ENCODE assay signal across 8 mouse cellular contexts in the genomic region with DNA sequence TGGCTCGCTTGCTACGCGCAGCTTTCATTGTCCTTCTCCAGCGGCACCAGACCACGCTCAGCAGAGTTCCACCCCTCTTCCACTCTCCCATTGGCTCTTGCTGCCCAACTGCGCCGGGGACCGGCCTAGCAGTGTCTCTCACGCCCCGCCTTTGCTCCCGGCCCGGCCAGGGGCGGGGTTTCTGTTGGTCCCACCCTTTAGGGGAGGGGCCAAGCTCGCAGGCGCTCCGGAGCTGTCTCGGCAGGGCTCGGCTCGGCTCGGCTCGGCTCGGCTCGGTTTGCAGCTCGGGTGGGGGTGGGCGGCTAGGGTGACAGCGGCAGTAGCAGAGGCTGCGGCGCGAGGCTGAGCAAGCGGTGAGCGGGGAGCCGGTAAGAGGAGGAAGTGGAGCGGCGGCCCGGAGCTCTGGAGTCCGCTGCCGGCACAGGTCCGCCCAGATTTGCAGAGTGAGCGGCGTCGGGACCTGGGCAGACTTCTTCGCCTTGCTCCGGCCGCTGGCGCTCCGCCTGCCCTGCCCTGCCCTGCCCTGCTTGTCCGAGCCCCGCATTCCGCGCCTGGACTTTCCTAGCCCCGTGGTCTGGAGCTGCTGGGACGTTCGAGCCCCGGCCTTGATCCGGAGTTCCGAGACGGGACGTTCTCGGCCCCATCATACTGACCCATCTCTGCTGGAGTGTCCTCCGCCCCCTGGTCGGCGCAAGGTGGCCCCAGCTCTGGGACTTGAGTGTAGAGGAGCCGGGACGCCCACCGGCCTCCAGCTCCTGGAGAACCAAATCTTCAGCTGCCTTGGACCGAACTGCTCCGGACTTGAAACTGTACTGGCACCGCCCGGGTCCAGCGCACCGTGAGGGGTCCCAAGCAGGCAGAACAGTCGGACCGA. TPM values are rescaled to one million over a fixed set of nuclear protein-coding genes. Genes with fewer than 3 reads are reported as not detected.
A peak's percentile ranks its signal among the peaks of the same experiment; 100 is the strongest.
DNase-seq lines count a peak whose midpoint lies in the region; ATAC-seq and TF ChIP-seq lines count a peak whose summit lies in the region.

TSS of gene Gdpd5 (plus strand) at position 201 of the 874 bp plus-strand sequence.

- no peak for TF ChIP-seq CTCF in heart, adult 2 months (IDR thresholded peaks at IDR 0.05)

- H3K27ac ChIP-seq in embryonic facial prominence, embryonic 14.5 days (replicated peaks; ENCODE audit: low read depth, low read length), result peak within 1 kb of the TSS; percentile 92
- peak within 1 kb of the TSS; percentile 92 for H3K27ac ChIP-seq in heart, adult 2 months
- H3K27ac ChIP-seq in limb, embryonic 13.5 days, result peak within 1 kb of the TSS; percentile 96
- peak within 1 kb of the TSS; percentile 96 for H3K27ac ChIP-seq in midbrain, embryonic 16.5 days (ENCODE audit: low read length)

- no peaks in the 10 kb centered on the region for H3K79me2 ChIP-seq in heart, adult 2 months (replicated peaks; ENCODE audit: control insufficient read depth, insufficient read depth, low read length)

- H3K4me3 ChIP-seq in embryonic facial prominence, embryonic 14.5 days (ENCODE audit: low read depth, low read length), result peak within 1 kb of the TSS; percentile 68
- peak within 1 kb of the TSS; percentile 92 for H3K4me3 ChIP-seq in heart, adult 2 months
- peak within 1 kb of the TSS; percentile 65 for H3K4me3 ChIP-seq in limb, embryonic 13.5 days
- peak within 1 kb of the TSS; percentile 83 for H3K4me3 ChIP-seq in midbrain, embryonic 16.5 days (ENCODE audit: low read depth, low read length)

- peak within 1 kb of the TSS; percentile 97 for H3K4me2 ChIP-seq in embryonic facial prominence, embryonic 14.5 days (ENCODE audit: low read depth, low read length)
- peak within 1 kb of the TSS; percentile 99 for H3K4me2 ChIP-seq in limb, embryonic 13.5 days (replicated peaks)
- H3K4me2 ChIP-seq in midbrain, embryonic 16.5 days (ENCODE audit: low read length), result peak within 1 kb of the TSS; percentile 92

- no peaks in the 10 kb centered on the region; the same call in 1 of the 2 replicates for H3K27me3 ChIP-seq in embryonic facial prominence, embryonic 14.5 days (replicated peaks; ENCODE audit: control insufficient read depth, insufficient read depth, low read length)
- no peaks in the 10 kb centered on the region for H3K27me3 ChIP-seq in heart, adult 2 months (ENCODE audit: control insufficient read depth, insufficient read depth, low read length)
- H3K27me3 ChIP-seq in limb, embryonic 13.5 days, result peaks cover 11% of the 10 kb centered on the region
- no peaks in the 10 kb centered on the region for H3K27me3 ChIP-seq in midbrain, embryonic 16.5 days (ENCODE audit: control insufficient read depth, insufficient read depth, low read depth, low read length)

- H3K9ac ChIP-seq in embryonic facial prominence, embryonic 14.5 days (ENCODE audit: low read depth, low read length), result peak within 1 kb of the TSS; percentile 77
- H3K9ac ChIP-seq in heart, adult 2 months (ENCODE audit: low read depth, low read length), result peak within 1 kb of the TSS; percentile 90
- H3K9ac ChIP-seq in limb, embryonic 13.5 days, result peak within 1 kb of the TSS; percentile 80
- peak within 1 kb of the TSS; percentile 94 for H3K9ac ChIP-seq in midbrain, embryonic 16.5 days (ENCODE audit: low read depth, low read length)

- peak; percentile 66 for TF ChIP-seq POLR2A in heart, adult 2 months (IDR thresholded peaks at IDR 0.05; ENCODE audit: insufficient read depth, low read depth, low read length)

- peaks cover 24% of the 10 kb centered on the region for H3K4me1 ChIP-seq in embryonic facial prominence, embryonic 14.5 days (ENCODE audit: control insufficient read depth, insufficient read depth, low read length)
- peaks cover 24% of the 10 kb centered on the region for H3K4me1 ChIP-seq in heart, adult 2 months (ENCODE audit: control insufficient read depth, insufficient read depth, low read length)
- H3K4me1 ChIP-seq in limb, embryonic 13.5 days, result peaks cover 41% of the 10 kb centered on the region
- H3K4me1 ChIP-seq in midbrain, embryonic 16.5 days (ENCODE audit: control insufficient read depth, insufficient read depth, low read length), result peaks cover 40% of the 10 kb centered on the region

- no peaks in the 10 kb centered on the region for H3K9me3 ChIP-seq in embryonic facial prominence, embryonic 14.5 days (ENCODE audit: control insufficient read depth, low read length)
- no peaks in the 10 kb centered on the region for H3K9me3 ChIP-seq in limb, embryonic 13.5 days
- no peaks in the 10 kb centered on the region for H3K9me3 ChIP-seq in midbrain, embryonic 16.5 days (replicated peaks; ENCODE audit: control insufficient read depth, low read length, poor library complexity, severe bottlenecking)

- WGBS in embryonic facial prominence, embryonic 14.5 days, result under 1% methylated on average over 42 of the region's 73 CpGs
- WGBS in heart, adult 2 months, result under 1% methylated on average over 73 of the region's 73 CpGs
- under 1% methylated on average over 73 of the region's 73 CpGs for WGBS in limb, embryonic 13.5 days
- WGBS in midbrain, embryonic 16.5 days, result under 1% methylated on average over 58 of the region's 73 CpGs

- peak; percentile 97 for ATAC-seq in embryonic facial prominence, embryonic 14.5 days (ENCODE audit: low read depth)
- peak; percentile 97 for ATAC-seq in limb, embryonic 13.5 days (ENCODE audit: low FRiP score, low read depth)
- ATAC-seq in midbrain, embryonic 16.5 days, result peak; percentile 97

- TF ChIP-seq EP300 in heart, adult 2 months (IDR thresholded peaks at IDR 0.05; ENCODE audit: insufficient read depth, low read depth, low read length), result 0 out of 2 replicates have a peak, but pooled peaks have one; percentile 12

- peak; percentile 91 for DNase-seq in 3T3-L1 (ENCODE audit: low read depth, low spot score)
- peak; percentile 99 for DNase-seq in adrenal gland, postnatal 4 days (ENCODE audit: low spot score in 2 of 2)
- peak; percentile 98 for DNase-seq in embryonic facial prominence, embryonic 14.5 days (ENCODE audit: low spot score)
- peak; percentile 100 for DNase-seq in heart, adult 2 months
- peak; percentile 98 to 99 for DNase-seq in kidney, adult 8-10 months
- peak; percentile 94 to 97 for DNase-seq in spleen, postnatal 10 days (ENCODE audit: low spot score in 2 of 2)

- no peaks in the 10 kb centered on the region for H3K36me3 ChIP-seq in embryonic facial prominence, embryonic 14.5 days (ENCODE audit: control insufficient read depth, insufficient read depth, low read length)
- no peaks in the 10 kb centered on the region for H3K36me3 ChIP-seq in heart, adult 2 months (ENCODE audit: control insufficient read depth, insufficient read depth, low read length)
- no peaks in the 10 kb centered on the region for H3K36me3 ChIP-seq in limb, embryonic 13.5 days
- H3K36me3 ChIP-seq in midbrain, embryonic 16.5 days (ENCODE audit: control insufficient read depth, insufficient read depth, low read length), result no peaks in the 10 kb centered on the region

- intact Hi-C loops in heart, adult 2 months (cut with DNase I), result loop anchor here (1.0 kb wide), 1 partner anchor 20 kb away; no protein-coding TSS in a partner anchor

RNA-seq across cellular contexts. Expression of gene Gdpd5, which starts in this region (rescaled TPM):
- total RNA-seq in adrenal gland, postnatal 4 days (2021), result 10 to 100 TPM; 18.4 to 23.4 TPM
- 15.0 and 17.5 TPM in 2 replicates for polyA plus RNA-seq in embryonic facial prominence, embryonic 14.5 days (2014; fragmentation: Nextera tagmentation; extraction: Ambion mirVana)
- total RNA-seq in heart, adult 2 months (2021), result 10 to 100 TPM; 21.5 to 26.3 TPM
- polyA plus RNA-seq in heart, adult 2 months (2012; rRNA removed), result 30.7 and 32.2 TPM in 2 replicates
- polyA plus RNA-seq in limb, embryonic 13.5 days (2015; fragmentation: Nextera tagmentation; extraction: Ambion mirVana), result 14.0 and 14.5 TPM in 2 replicates
- polyA plus RNA-seq in midbrain, embryonic 16.5 days (2015; fragmentation: Nextera tagmentation; extraction: Ambion mirVana), result 45.0 and 55.6 TPM in 2 replicates

Comparison
In these comparisons a context has a peak if more than half of its experiments do, and no peak if none do; other contexts are left out.
1. Peak in every context shown above with its lines: DNase-seq, ATAC-seq, H3K4me3 ChIP-seq and H3K27ac ChIP-seq.